Mouse (Mus musculus) gastrocnemius, postnatal 10 days (tissue): ENCODE data around the gene Mfap5. TPM values are rescaled to one million over a fixed set of nuclear protein-coding genes. Genes with fewer than 3 reads are reported as not detected.
"Not testable (repeated sequence)": the region's sequence is repeated elsewhere in the genome, so short reads cannot be mapped to it uniquely, and the experiment has no call there.

Experiments
- DNase-seq: peaks from one replicate; pipeline ENCODE4 v3.0.0; 2021; ENCODE audit warnings: mixed read lengths
- total RNA-seq, 2 experiments: library from RNA; stranded (reverse); gene quantifications; 2 replicates each; pipeline ENCODE4 v1.2.3; 2021

Gene Mfap5
- total RNA-seq, 2 experiments from 2014 or later, result 115 to 141 TPM

DNA sequence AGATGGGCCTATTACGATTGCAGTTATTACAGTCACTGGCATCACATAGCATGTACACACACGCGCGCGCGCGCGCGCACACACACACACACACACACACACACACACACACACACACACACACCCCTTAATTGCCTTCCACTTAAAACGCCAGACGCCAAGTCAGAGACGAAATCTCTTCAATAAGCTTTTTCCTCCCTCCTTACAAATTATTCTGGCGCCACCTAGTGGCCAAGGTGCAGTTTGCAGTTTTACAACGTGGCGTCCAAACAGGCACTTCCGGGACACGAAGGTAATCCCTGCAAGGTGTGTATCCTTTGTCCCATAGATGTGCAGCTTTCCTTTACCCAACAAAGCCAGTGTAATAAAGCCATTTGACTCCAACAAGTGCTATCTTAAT, 54.8 kb downstream of the Mfap5 start:
- DNase-seq, result peak; percentile 69

DNA sequence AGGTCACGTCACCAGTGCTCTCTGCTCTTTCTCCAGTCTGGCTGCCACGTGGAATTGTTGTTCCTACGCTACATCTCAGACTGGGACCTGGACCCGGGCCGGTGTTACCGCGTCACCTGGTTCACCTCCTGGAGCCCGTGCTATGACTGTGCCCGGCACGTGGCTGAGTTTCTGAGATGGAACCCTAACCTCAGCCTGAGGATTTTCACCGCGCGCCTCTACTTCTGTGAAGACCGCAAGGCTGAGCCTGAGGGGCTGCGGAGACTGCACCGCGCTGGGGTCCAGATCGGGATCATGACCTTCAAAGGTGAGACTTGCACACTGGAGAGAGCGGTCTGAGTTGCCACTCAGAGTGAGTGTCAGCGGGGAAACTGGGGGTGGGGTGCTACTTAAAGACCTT, 55.4 kb downstream of the Mfap5 start:
- DNase-seq, result no peak

DNA sequence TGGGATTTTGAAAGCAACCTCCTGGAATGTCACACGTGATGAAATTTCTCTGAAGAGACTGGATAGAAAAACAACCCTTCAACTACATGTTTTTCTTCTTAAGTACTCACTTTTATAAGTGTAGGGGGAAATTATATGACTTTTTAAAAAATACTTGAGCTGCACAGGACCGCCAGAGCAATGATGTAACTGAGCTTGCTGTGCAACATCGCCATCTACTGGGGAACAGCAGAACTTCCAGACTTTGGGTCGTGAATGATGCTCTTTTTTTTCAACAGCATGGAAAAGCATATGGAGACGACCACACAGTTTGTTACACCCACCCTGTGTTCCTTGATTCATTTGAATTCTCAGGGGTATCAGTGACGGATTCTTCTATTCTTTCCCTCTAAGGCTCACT, 56.8 kb downstream of the Mfap5 start:
- peak; percentile 48 for DNase-seq

DNA sequence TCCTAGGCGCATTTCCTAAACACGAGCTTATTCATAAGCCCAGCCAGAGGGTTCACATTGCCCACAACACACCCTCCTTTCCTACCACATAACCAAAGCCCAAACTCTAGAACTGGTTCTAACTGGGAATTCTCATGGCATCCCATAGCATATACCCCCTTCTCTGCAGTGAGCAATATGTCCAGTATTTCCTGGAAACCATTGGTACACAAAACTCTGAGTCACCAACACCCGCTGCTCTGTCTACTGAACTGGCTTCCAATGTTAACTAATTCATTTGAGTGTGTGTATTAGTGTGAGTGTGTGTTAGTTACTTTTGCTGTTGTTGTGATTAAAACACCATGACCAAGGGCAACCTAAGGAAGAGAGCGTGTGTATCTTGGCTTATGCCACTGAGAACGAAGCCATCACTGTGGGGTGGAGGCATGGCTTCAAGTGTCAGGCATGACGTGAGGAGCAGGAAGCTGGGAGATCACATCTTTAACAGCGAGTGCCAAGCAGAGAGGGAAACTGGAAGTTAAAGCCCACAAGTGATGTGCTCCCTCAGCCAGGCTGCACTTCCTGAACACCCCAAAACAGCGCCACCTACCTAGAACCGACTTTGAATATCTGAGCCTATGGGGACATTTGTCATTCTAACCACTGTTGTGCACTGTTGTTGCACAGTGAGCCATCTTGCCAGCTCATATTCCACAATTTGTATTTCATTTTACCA, 59.6 kb downstream of the Mfap5 start:
- DNase-seq, result no peak

DNA sequence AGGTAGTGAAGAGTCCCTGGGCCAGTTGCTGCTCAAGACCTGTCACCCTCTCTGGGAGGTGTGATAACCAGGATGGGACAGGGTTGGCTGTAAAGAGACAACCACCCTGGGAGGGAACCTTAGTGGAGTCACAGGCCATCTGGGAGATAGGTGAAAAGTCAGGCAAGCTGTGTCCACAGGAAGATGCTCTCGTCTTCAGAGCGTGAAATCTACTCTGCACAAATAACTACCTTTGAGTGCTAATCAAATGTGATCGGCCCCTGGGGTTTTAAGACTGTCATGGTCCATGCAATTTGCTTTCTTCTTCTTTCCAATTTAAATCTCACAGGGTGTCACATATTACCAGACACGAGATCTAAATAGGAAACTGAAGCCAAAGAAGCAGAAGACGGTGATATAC, 63.5 kb downstream of the Mfap5 start:
- no peak for DNase-seq

DNA sequence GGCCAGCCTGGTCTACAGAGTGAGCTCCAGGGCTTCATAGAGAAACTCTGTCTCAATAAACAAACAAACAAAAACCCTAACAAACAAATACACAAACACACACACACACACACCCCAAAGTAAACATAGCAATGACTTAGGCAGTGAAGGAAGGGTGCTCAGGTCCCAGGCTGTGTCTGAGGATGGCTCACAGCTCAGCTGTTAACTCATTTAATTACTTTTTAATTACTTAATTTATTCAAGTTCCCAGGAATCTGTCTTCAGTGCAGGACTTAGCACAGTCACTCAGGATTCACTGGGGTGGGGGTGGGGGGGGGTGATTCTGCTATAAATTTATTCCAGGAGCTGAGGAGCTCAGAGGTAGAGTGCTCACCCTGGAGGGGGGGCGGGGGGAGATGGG, 64.1 kb downstream of the Mfap5 start:
- DNase-seq, result no peak

DNA sequence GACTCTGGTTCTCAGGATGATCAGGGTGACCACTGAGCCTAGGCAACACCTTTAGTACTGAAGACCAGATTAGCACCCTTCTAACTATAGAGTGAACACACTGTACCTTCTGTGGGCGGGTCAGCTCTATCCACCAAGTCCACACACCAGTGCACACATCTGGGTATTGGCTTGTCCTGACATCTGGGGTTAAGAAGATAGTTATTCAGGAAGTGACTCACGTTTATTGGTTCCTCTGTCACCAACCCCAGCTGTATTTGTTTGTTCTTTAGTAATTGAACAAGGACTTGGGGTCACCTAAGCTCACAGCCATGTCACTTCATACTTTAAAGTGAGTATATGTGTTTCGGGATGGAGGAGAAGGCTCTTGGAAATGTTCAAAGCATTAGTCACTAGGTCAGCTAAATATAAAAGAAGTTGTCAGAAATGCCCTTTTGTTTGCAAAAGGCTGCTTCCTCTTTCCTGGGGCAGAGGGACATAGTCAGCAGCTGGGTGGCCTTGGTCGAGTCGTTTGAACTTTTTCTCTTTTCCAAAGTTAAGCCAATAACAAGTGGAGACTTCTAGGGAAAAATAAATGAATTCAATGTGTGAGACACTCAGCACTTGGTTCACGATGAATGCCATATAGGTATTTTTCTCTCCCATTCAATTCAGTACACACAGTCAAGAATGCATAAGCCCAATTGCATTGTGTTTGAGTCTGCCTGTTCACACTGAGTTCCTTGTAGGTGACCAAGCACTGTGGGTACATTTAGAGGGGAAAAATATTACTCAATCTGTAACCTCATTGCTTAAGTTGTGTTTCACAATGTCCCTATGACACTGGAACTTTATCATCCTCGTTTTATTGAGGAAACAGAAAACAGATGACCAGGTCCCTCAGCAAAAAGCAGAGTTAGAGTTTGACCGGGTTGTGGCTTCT, 65.3 kb downstream of the Mfap5 start:
- DNase-seq, result no peak

DNA sequence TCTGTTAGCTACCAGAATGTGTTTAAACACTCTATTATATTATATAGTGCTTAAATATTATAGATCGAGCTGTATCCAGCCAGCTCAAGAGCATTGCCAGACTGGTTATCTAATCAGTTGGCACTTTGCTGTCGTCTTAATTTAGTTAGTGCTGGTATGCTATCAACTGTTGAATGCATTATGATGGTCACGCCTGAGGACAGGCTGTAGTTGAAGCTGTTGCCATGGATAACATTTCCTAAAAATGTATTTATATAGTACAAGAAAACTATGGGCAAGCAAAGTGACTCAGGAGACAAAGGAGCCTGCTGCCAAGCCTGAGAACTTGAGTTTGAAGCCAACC, 65.9 kb downstream of the Mfap5 start:
- DNase-seq, result no peak

DNA sequence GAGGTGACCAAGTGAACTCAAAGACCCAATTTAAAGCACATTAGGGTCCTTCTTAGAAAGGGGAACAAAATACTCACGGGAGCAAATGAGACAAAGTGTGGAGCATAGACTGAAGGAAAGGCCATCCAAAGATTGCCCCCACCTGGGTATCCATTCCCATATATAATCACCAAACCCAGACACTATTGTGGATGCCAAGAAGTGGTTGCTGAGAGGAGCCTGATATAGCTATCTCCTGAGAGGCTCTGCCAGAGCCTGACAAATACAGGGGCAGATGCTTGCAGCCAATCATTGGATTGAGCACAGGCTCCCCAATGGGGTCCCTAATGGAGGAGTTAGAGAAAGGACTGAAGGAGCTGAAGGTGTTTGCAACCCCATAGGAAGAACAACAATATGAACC, 69.4 kb downstream of the Mfap5 start:
- not testable (repeated sequence) for DNase-seq

DNA sequence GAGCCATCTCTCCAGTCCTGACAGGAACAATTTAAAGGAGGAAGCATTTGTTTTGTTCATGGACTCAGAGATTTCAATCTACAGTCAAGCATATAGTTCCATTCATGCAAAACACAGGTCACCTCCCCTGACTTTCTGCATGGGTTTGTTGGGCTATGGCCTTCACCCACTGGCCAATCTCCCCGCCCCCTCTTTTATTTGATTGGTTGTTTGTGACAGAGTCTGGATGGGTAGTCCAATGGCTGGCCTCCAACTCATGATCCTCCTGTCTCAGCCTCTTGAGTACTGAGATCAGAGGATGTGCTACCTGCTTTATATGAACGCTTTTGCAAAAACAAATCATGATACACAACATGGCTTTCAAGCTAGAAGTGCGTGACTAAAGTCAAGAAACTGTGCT, 71.4 kb downstream of the Mfap5 start:
- DNase-seq, result no peak

Other genes starting within 250 kb of the Mfap5 start
- gene Klrg1, start 223.0 kb upstream of the Mfap5 start, total RNA-seq, result not detected
- 10 to 100 TPM; 32.1 to 35.6 TPM for gene M6pr, start 197.1 kb upstream of the Mfap5 start, total RNA-seq
- gene Phc1, start 165.3 kb upstream of the Mfap5 start, total RNA-seq, result 10 to 100 TPM; 13.1 to 13.8 TPM
- gene Rimklb, start 7.1 kb upstream of the Mfap5 start, total RNA-seq, result 1 to 10 TPM; 2.1 to 2.6 TPM
- gene Aicda, start 48.0 kb downstream of the Mfap5 start, total RNA-seq, result not detected
- 1 to 10 TPM; 2.3 to 4.3 TPM for gene Apobec1, start 96.6 kb downstream of the Mfap5 start, total RNA-seq
- gene Gdf3, start 104.2 kb downstream of the Mfap5 start, total RNA-seq, result not detected
- not detected for gene Dppa3, start 120.6 kb downstream of the Mfap5 start, total RNA-seq
- not detected for gene Nanog, start 201.6 kb downstream of the Mfap5 start, total RNA-seq